18 mouse cellular contexts compared by ENCODE assay signal in the genomic region with DNA sequence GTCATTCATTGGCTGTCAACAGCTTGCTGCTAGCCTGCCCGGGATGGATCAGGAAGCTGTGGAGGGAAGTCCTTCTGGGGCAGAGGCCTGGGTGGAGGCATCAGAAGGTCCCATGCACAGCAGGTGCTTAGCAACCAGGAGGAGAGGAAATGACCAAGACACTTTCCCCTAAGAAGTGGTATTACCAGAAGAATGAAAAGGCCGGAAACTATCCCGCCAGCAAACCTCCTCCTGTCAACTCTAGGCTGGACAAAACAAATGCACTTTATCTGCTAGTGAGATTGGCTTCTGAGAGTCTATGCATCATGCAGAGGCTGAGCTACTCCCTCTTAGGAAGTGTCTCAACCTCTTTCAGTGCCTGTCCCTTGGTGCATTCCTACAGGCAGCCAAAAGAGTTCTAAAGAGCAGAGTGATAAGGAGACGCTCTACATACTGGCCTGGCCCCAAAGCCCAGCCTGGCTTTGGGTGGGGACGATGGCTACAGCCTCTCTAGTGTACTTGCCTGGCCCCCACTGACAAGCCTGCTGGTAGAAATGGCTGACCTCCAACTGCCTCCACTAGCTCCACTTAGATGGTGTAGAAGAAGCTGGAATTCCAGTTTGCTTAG.
DNase-seq lines count a peak whose midpoint lies in the region; ATAC-seq lines count a peak whose summit lies in the region.
"Had no signal": no experiment of that assay in that cellular context is flagged by ENCODE, and none has a peak within 500 bp of the region (broad histone marks: within the 10 kb centered on the region; RNA-seq: fewer than 3 reads in every experiment).

No protein-coding gene starts in this region.

- WGBS in heart, embryonic 11.5 days (ENCODE audit: insufficient replicate concordance) = 14% methylated on average over 5 of the region's 5 CpGs

- no peak overlapping the region for H3K9ac ChIP-seq in heart, embryonic 11.5 days (ENCODE audit: low read depth, low read length)
- H3K9ac ChIP-seq: hindbrain, embryonic 14.5 days; kidney, embryonic 15.5 days had no signal

- ATAC-seq in heart, embryonic 11.5 days (replicated peaks; ENCODE audit: insufficient number of reproducible peaks, low FRiP score, low TSS enrichment) = peak; percentile 59; the same call in 1 of the 2 replicates
- ATAC-seq in inflammation-experienced regulatory T-cells, adult 6 months = no peak
- ATAC-seq: intestine, embryonic 16.5 days; midbrain, embryonic 16.5 days had no signal

- H3K36me3 ChIP-seq in heart, embryonic 11.5 days (ENCODE audit: control insufficient read depth, insufficient read depth, low read length) = no peaks in the 10 kb centered on the region
- H3K36me3 ChIP-seq: forebrain, embryonic 10.5 days; kidney, embryonic 15.5 days had no signal

- no peak overlapping the region for H3K4me2 ChIP-seq in heart, embryonic 11.5 days
- H3K4me2 ChIP-seq: hindbrain, embryonic 14.5 days; kidney, embryonic 15.5 days had no signal

- no peak overlapping the region for H3K27ac ChIP-seq in heart, embryonic 11.5 days (ENCODE audit: low read depth, low read length)
- H3K27ac ChIP-seq: forebrain, embryonic 10.5 days; hindbrain, embryonic 14.5 days; kidney, embryonic 15.5 days had no signal

- H3K9me3 ChIP-seq in heart, embryonic 11.5 days (replicated peaks; ENCODE audit: control insufficient read depth, low read length) = 0 out of 2 replicates have a peak, but pooled peaks cover 4% of the 10 kb centered on the region
- H3K9me3 ChIP-seq: forebrain, embryonic 10.5 days; kidney, embryonic 15.5 days had no signal

- no peaks in the 10 kb centered on the region for H3K27me3 ChIP-seq in heart, embryonic 11.5 days (ENCODE audit: control insufficient read depth, insufficient read depth, low read length)
- H3K27me3 ChIP-seq: kidney, embryonic 15.5 days had no signal

- H3K4me1 ChIP-seq in heart, embryonic 11.5 days (ENCODE audit: control insufficient read depth, insufficient read depth, low read length) = peaks cover 8% of the 10 kb centered on the region; the same call in 1 of the 2 replicates
- H3K4me1 ChIP-seq: forebrain, embryonic 10.5 days; kidney, embryonic 15.5 days had no signal

- no peak overlapping the region for H3K4me3 ChIP-seq in heart, embryonic 11.5 days (ENCODE audit: low read depth, low read length)
- H3K4me3 ChIP-seq: forebrain, embryonic 10.5 days; kidney, embryonic 15.5 days had no signal

- intact Hi-C loops in heart, postnatal 14 days (cut with DNase I) = no loop called here

- peak; percentile 29 for DNase-seq in ES-CJ7 (ENCODE audit: low read depth, low spot score)
- peak; percentile 65 for DNase-seq in ZHBTc4 (ENCODE audit: low read depth, low spot score)
- DNase-seq in heart, postnatal 14 days = peak; percentile 24 to 40
- DNase-seq in yolk sac, embryonic 10.5 days (ENCODE audit: low spot score) = no peak
- DNase-seq in adrenal gland, adult 8-10 months = no peak
- DNase-seq: adrenal gland, adult 2 months; cerebellum, adult 11 months; gastrocnemius, postnatal 14 days; layer of hippocampus, postnatal 36 days; liver; lung, adult 2 months had no signal

Comparison
In these comparisons a context has a peak if more than half of its experiments do, and no peak if none do; other contexts are left out.
1. DNase-seq: peak in ES-CJ7 (single experiment), ZHBTc4 (single experiment) and heart, postnatal 14 days (2 of 2); none in yolk sac, embryonic 10.5 days (single experiment) and adrenal gland, adult 8-10 months (single experiment).